Comparison of ENCODE assay signal across 8 mouse cellular contexts in genomic region chr1:64735781-64736680, GRCm38 (mm10). TPM values are rescaled to one million over a fixed set of nuclear protein-coding genes. Genes with fewer than 3 reads are reported as not detected.
DNase-seq lines count a peak whose midpoint lies in the region; ATAC-seq and TF ChIP-seq lines count a peak whose summit lies in the region.

No protein-coding gene starts in this region.

- H3K9me3 ChIP-seq in ES-Bruce4 (replicated peaks; ENCODE audit: control insufficient read depth, insufficient read depth, low read length, poor library complexity, severe bottlenecking): no peaks in the 10 kb centered on the region
- no peaks in the 10 kb centered on the region for H3K9me3 ChIP-seq in embryonic facial prominence, embryonic 14.5 days (ENCODE audit: control insufficient read depth, low read length)
- H3K9me3 ChIP-seq in heart, embryonic 14.5 days (ENCODE audit: control insufficient read depth, low read length): no peaks in the 10 kb centered on the region
- H3K9me3 ChIP-seq in kidney, embryonic 16.5 days (ENCODE audit: low read length): no peaks in the 10 kb centered on the region

- 0 out of 2 replicates have a peak, but pooled peaks have one; percentile 17 for TF ChIP-seq EP300 in ES-Bruce4 (IDR thresholded peaks at IDR 0.05; ENCODE audit: insufficient read depth, low read depth, low read length)

- no peak for TF ChIP-seq POLR2A in ES-Bruce4 (IDR thresholded peaks at IDR 0.05; ENCODE audit: insufficient read depth, low read length)

- H3K27ac ChIP-seq in ES-Bruce4 (ENCODE audit: insufficient read depth, low read length): no peak overlapping the region
- H3K27ac ChIP-seq in embryonic facial prominence, embryonic 14.5 days (replicated peaks; ENCODE audit: low read depth, low read length): no peak overlapping the region
- H3K27ac ChIP-seq in heart, embryonic 14.5 days (replicated peaks in 1 of 2; ENCODE audit: control insufficient read depth in 1 of 2, insufficient read depth in 1 of 2, low read depth in 2 of 2, low read length in 2 of 2): 0 out of 4 replicates have a peak overlapping the region, but pooled peaks of 1 of the 2 experiments have one; percentile 12
- 0 out of 2 replicates have a peak overlapping the region, but pooled peaks have one; percentile 79 for H3K27ac ChIP-seq in kidney, embryonic 16.5 days (ENCODE audit: low read length)

- H3K27me3 ChIP-seq in ES-Bruce4 (ENCODE audit: control insufficient read depth, insufficient read depth, low read length, poor library complexity, severe bottlenecking): no peaks in the 10 kb centered on the region
- H3K27me3 ChIP-seq in embryonic facial prominence, embryonic 14.5 days (replicated peaks; ENCODE audit: control insufficient read depth, insufficient read depth, low read length): peaks cover 50% of the 10 kb centered on the region
- H3K27me3 ChIP-seq in heart, embryonic 14.5 days (ENCODE audit: control insufficient read depth, insufficient read depth, low read length): peaks cover 9% of the 10 kb centered on the region
- peaks cover 23% of the 10 kb centered on the region for H3K27me3 ChIP-seq in kidney, embryonic 16.5 days (ENCODE audit: insufficient read depth, low read length)

- peak overlapping the region; percentile 65 for H3K4me3 ChIP-seq in ES-Bruce4 (ENCODE audit: low read depth, low read length)
- peak overlapping the region; percentile 70 for H3K4me3 ChIP-seq in embryonic facial prominence, embryonic 14.5 days (ENCODE audit: low read depth, low read length)
- H3K4me3 ChIP-seq in heart, embryonic 14.5 days (ENCODE audit: control insufficient read depth in 1 of 2, insufficient read depth in 1 of 2, low read depth in 1 of 2, low read length in 2 of 2): peak overlapping the region; percentile 81 to 90
- H3K4me3 ChIP-seq in kidney, embryonic 16.5 days (ENCODE audit: low read length): peak overlapping the region; percentile 74

- TF ChIP-seq CTCF in ES-Bruce4 (IDR thresholded peaks at IDR 0.05; ENCODE audit: low read depth, low read length): peak; percentile 35

- H3K4me1 ChIP-seq in ES-Bruce4 (ENCODE audit: control insufficient read depth, insufficient read depth, low read length): no peaks in the 10 kb centered on the region
- H3K4me1 ChIP-seq in embryonic facial prominence, embryonic 14.5 days (ENCODE audit: control insufficient read depth, insufficient read depth, low read length): peaks cover 23% of the 10 kb centered on the region; the same call in 1 of the 2 replicates
- H3K4me1 ChIP-seq in heart, embryonic 14.5 days (ENCODE audit: control insufficient read depth in 2 of 2, insufficient read depth in 2 of 2, low read length in 2 of 2): peaks cover 28 to 51% of the 10 kb centered on the region in 2 experiments
- H3K4me1 ChIP-seq in kidney, embryonic 16.5 days (ENCODE audit: insufficient read depth, low read length): peaks cover 48% of the 10 kb centered on the region

- H3K36me3 ChIP-seq in ES-Bruce4 (ENCODE audit: control insufficient read depth, insufficient read depth, low read length, poor library complexity, severe bottlenecking): peaks cover 13% of the 10 kb centered on the region
- H3K36me3 ChIP-seq in embryonic facial prominence, embryonic 14.5 days (ENCODE audit: control insufficient read depth, insufficient read depth, low read length): 0 out of 2 replicates have a peak, but pooled peaks cover 5% of the 10 kb centered on the region
- no peaks in the 10 kb centered on the region; the same call in 1 of the 2 replicates for H3K36me3 ChIP-seq in heart, embryonic 14.5 days (ENCODE audit: control insufficient read depth, insufficient read depth, low read length)
- 0 out of 2 replicates have a peak, but pooled peaks cover 6% of the 10 kb centered on the region for H3K36me3 ChIP-seq in kidney, embryonic 16.5 days (ENCODE audit: insufficient read depth, low read length)

- ATAC-seq in embryonic facial prominence, embryonic 14.5 days (ENCODE audit: low read depth): no peak
- ATAC-seq in heart, embryonic 14.5 days (ENCODE audit: insufficient number of reproducible peaks, insufficient read depth, low FRiP score, low read depth): no peak
- ATAC-seq in kidney, embryonic 16.5 days (ENCODE audit: low FRiP score, low TSS enrichment): no peak

- DNase-seq in adrenal gland, postnatal 36 days: peak; percentile 66
- peak; percentile 41 for DNase-seq in embryonic facial prominence, embryonic 14.5 days (ENCODE audit: low spot score)
- peak; percentile 59 for DNase-seq in lung, postnatal 36 days
- DNase-seq in retina, postnatal 1 day: peak; percentile 90
- peak; percentile 61 for DNase-seq in yolk sac, embryonic 10.5 days (ENCODE audit: low spot score)

- WGBS in embryonic facial prominence, embryonic 14.5 days: 12% methylated on average over 57 of the region's 75 CpGs
- 9% methylated on average over 75 of the region's 75 CpGs for WGBS in heart, embryonic 14.5 days
- WGBS in kidney, embryonic 16.5 days: 10% methylated on average over 75 of the region's 75 CpGs

- H3K4me2 ChIP-seq in embryonic facial prominence, embryonic 14.5 days (ENCODE audit: low read depth, low read length): peak overlapping the region; percentile 97
- peak overlapping the region; percentile 97 for H3K4me2 ChIP-seq in heart, embryonic 14.5 days (ENCODE audit: low read length)
- peak overlapping the region; percentile 95 for H3K4me2 ChIP-seq in kidney, embryonic 16.5 days (replicated peaks; ENCODE audit: low read depth, low read length)

- peak overlapping the region; percentile 96 for H3K9ac ChIP-seq in ES-Bruce4 (ENCODE audit: low read depth, poor library complexity, severe bottlenecking)
- H3K9ac ChIP-seq in embryonic facial prominence, embryonic 14.5 days (ENCODE audit: low read depth, low read length): peak overlapping the region; percentile 69
- peak overlapping the region; percentile 85 for H3K9ac ChIP-seq in heart, embryonic 14.5 days (ENCODE audit: low read length)
- peak overlapping the region; percentile 81 for H3K9ac ChIP-seq in kidney, embryonic 16.5 days (replicated peaks; ENCODE audit: low read length)

RNA-seq across cellular contexts. Expression of gene Fzd5, which starts 1.5 kb away (rescaled TPM):
- 18.0 and 19.4 TPM in 2 replicates for polyA plus RNA-seq in ES-Bruce4 (2011; ENCODE audit: insufficient read depth, insufficient read length, low read depth, missing spikeins)
- total RNA-seq in adrenal gland, postnatal 36 days (2021): 10 to 100 TPM; 15.5 to 21.0 TPM
- polyA plus RNA-seq in embryonic facial prominence, embryonic 14.5 days (2014; fragmentation: Nextera tagmentation; extraction: Ambion mirVana): 2.6 and 2.8 TPM in 2 replicates
- polyA plus RNA-seq in heart, embryonic 14.5 days (2014; fragmentation: Nextera tagmentation; extraction: Ambion mirVana): 1.6 and 1.7 TPM in 2 replicates
- polyA plus RNA-seq in kidney, embryonic 16.5 days (2015; fragmentation: Nextera tagmentation; extraction: Ambion mirVana): 2.1 and 2.4 TPM in 2 replicates

RNA-seq across cellular contexts. Expression of gene Ccnyl1, which starts 45.8 kb away (rescaled TPM):
- polyA plus RNA-seq in ES-Bruce4 (2011; ENCODE audit: insufficient read depth, insufficient read length, low read depth, missing spikeins): 29.2 and 31.6 TPM in 2 replicates
- total RNA-seq in adrenal gland, postnatal 36 days (2021): 10 to 100 TPM; 15.2 to 18.9 TPM
- 8.3 and 8.4 TPM in 2 replicates for polyA plus RNA-seq in embryonic facial prominence, embryonic 14.5 days (2014; fragmentation: Nextera tagmentation; extraction: Ambion mirVana)
- 6.7 and 8.5 TPM in 2 replicates for polyA plus RNA-seq in heart, embryonic 14.5 days (2014; fragmentation: Nextera tagmentation; extraction: Ambion mirVana)
- polyA plus RNA-seq in kidney, embryonic 16.5 days (2015; fragmentation: Nextera tagmentation; extraction: Ambion mirVana): 4.1 and 5.0 TPM in 2 replicates
